In genomic region chr5:130180362-130180761, GRCm38 (mm10) we compare ENCODE assay signal across 14 mouse cellular contexts. TPM values are rescaled to one million over a fixed set of nuclear protein-coding genes. Genes with fewer than 3 reads are reported as not detected.
A peak's percentile ranks its signal among the peaks of the same experiment; 100 is the strongest.
DNase-seq lines count a peak whose midpoint lies in the region; ATAC-seq and TF ChIP-seq lines count a peak whose summit lies in the region.
"Had no signal": no experiment of that assay in that cellular context is flagged by ENCODE, and none has a peak within 500 bp of the region (broad histone marks: within the 10 kb centered on the region; RNA-seq: fewer than 3 reads in every experiment).

No protein-coding gene starts in this region.

- no peak for ATAC-seq in liver, embryonic 13.5 days (ENCODE audit: low read depth)
- 0 out of 2 replicates have a peak, but pooled peaks have one; percentile 10 for ATAC-seq in megakaryocyte-erythroid progenitor cell, adult 5-6 weeks (replicated peaks; ENCODE audit: low FRiP score, low TSS enrichment, poor library complexity, severe bottlenecking)
- ATAC-seq: forebrain, embryonic 15.5 days; Patski had no signal

- H3K4me2 ChIP-seq in liver, embryonic 13.5 days = no peak overlapping the region
- H3K4me2 ChIP-seq: forebrain, embryonic 15.5 days had no signal

- peak overlapping the region; percentile 13; the same call in 1 of the 2 replicates for H3K4me3 ChIP-seq in gastrocnemius, adult 2 months
- no peak overlapping the region for H3K4me3 ChIP-seq in liver, embryonic 13.5 days (replicated peaks)
- peak overlapping the region; percentile 23; the same call in 1 of the 2 replicates for H3K4me3 ChIP-seq in E14TG2a.4 (replicated peaks; ENCODE audit: low read length)
- H3K4me3 ChIP-seq: forebrain, embryonic 15.5 days; megakaryocyte, embryonic 14.5 days had no signal

- no peak for DNase-seq in gastrocnemius, adult 2 months
- DNase-seq in gastrocnemius, postnatal 14 days = no peak
- no peak for DNase-seq in liver, embryonic 13.5 days
- DNase-seq in liver = no peak
- DNase-seq in cerebellum, adult 18-20 months = no peak
- no peak for DNase-seq in ovary, postnatal 14 days (ENCODE audit: low spot score)
- DNase-seq: adrenal gland, postnatal 14 days; gastrocnemius, postnatal 25 days; kidney, postnatal 4 days had no signal

- intact Hi-C loops in gastrocnemius, adult 2 months (cut with DNase I) = no loop called here
- intact Hi-C loops in gastrocnemius, postnatal 14 days (cut with DNase I; ENCODE audit: low total_unique reads) = no loop called here

- no peaks in the 10 kb centered on the region for H3K27me3 ChIP-seq in liver, embryonic 13.5 days
- H3K27me3 ChIP-seq in E14TG2a.4 (ENCODE audit: insufficient read depth, low read length) = no peaks in the 10 kb centered on the region
- H3K27me3 ChIP-seq: forebrain, embryonic 15.5 days; megakaryocyte, embryonic 14.5 days; Patski had no signal

- 74% methylated on average over 7 of the region's 7 CpGs for WGBS in liver, embryonic 13.5 days (ENCODE audit: insufficient replicate concordance)

- no peak for TF ChIP-seq CTCF in gastrocnemius, adult 2 months (IDR thresholded peaks at IDR 0.05)
- TF ChIP-seq CTCF in E14TG2a.4 (conservative IDR thresholded peaks at IDR 0.05; ENCODE audit: low read length) = peak; percentile 41

- peaks cover 73% of the 10 kb centered on the region for H3K4me1 ChIP-seq in liver, embryonic 13.5 days (replicated peaks)
- peaks cover 73% of the 10 kb centered on the region for H3K4me1 ChIP-seq in E14TG2a.4 (replicated peaks; ENCODE audit: low read depth, low read length)
- H3K4me1 ChIP-seq: forebrain, embryonic 15.5 days had no signal

- H3K36me3 ChIP-seq in liver, embryonic 13.5 days = peaks cover 5% of the 10 kb centered on the region; the same call in 1 of the 2 replicates
- no peaks in the 10 kb centered on the region for H3K36me3 ChIP-seq in E14TG2a.4 (ENCODE audit: insufficient read depth, low read length)
- H3K36me3 ChIP-seq: forebrain, embryonic 15.5 days had no signal

- H3K27ac ChIP-seq in gastrocnemius, adult 2 months = peak overlapping the region; percentile 83; the same call in 1 of the 2 replicates
- peak overlapping the region; percentile 2; the same call in 1 of the 2 replicates for H3K27ac ChIP-seq in liver, embryonic 13.5 days
- H3K27ac ChIP-seq: forebrain, embryonic 15.5 days had no signal

- no peaks in the 10 kb centered on the region for H3K9me3 ChIP-seq in liver, embryonic 13.5 days (replicated peaks)
- H3K9me3 ChIP-seq in E14TG2a.4 (ENCODE audit: low read length) = no peaks in the 10 kb centered on the region
- H3K9me3 ChIP-seq: forebrain, embryonic 15.5 days; megakaryocyte, embryonic 14.5 days had no signal

- H3K9ac ChIP-seq in liver, embryonic 13.5 days = no peak overlapping the region
- H3K9ac ChIP-seq: forebrain, embryonic 15.5 days had no signal

RNA-seq across cellular contexts. Expression of gene Rabgef1, which starts 8.8 kb away (rescaled TPM):
- total RNA-seq in gastrocnemius, adult 2 months (2021) = 100 to 1,000 TPM in 1 of 2 experiments, 10 to 100 TPM in 1; 90.5 to 140 TPM
- total RNA-seq in gastrocnemius, postnatal 14 days (2021) = 10 to 100 TPM; 46.4 to 46.9 TPM
- polyA plus RNA-seq in liver, embryonic 13.5 days (2015; fragmentation: Nextera tagmentation; extraction: Ambion mirVana) = 26.0 and 30.7 TPM in 2 replicates
- 45.4 and 46.7 TPM in 2 replicates for total RNA-seq in megakaryocyte-erythroid progenitor cell, adult 5-6 weeks (2014; fragmentation: Nextera tagmentation)
- 56.0 and 60.5 TPM in 2 replicates for total RNA-seq in megakaryocyte-erythroid progenitor cell, adult 5-6 weeks (2017)

RNA-seq across cellular contexts. Expression of gene Kctd7, which starts 35.7 kb away (rescaled TPM):
- 1 to 10 TPM; 2.4 to 2.9 TPM for total RNA-seq in gastrocnemius, adult 2 months (2021)
- total RNA-seq in gastrocnemius, postnatal 14 days (2021) = 1 to 10 TPM; 1.7 to 3.1 TPM
- polyA plus RNA-seq in liver, embryonic 13.5 days (2015; fragmentation: Nextera tagmentation; extraction: Ambion mirVana) = 5.5 and 7.1 TPM in 2 replicates
- 5.0 and 12.8 TPM in 2 replicates for total RNA-seq in megakaryocyte-erythroid progenitor cell, adult 5-6 weeks (2014; fragmentation: Nextera tagmentation)
- 6.6 and 8.2 TPM in 2 replicates for total RNA-seq in megakaryocyte-erythroid progenitor cell, adult 5-6 weeks (2017)

RNA-seq across cellular contexts. Expression of gene Tmem248, which starts 36.5 kb away (rescaled TPM):
- total RNA-seq in gastrocnemius, adult 2 months (2021) = 10 to 100 TPM; 42.9 to 46.7 TPM
- total RNA-seq in gastrocnemius, postnatal 14 days (2021) = 10 to 100 TPM; 28.6 to 29.6 TPM
- polyA plus RNA-seq in liver, embryonic 13.5 days (2015; fragmentation: Nextera tagmentation; extraction: Ambion mirVana) = 30.7 and 34.4 TPM in 2 replicates
- 42.5 and 48.7 TPM in 2 replicates for total RNA-seq in megakaryocyte-erythroid progenitor cell, adult 5-6 weeks (2014; fragmentation: Nextera tagmentation)
- total RNA-seq in megakaryocyte-erythroid progenitor cell, adult 5-6 weeks (2017) = 35.8 and 42.8 TPM in 2 replicates
